Mouse (Mus musculus) thymus, adult 2 months (tissue): Measurements from ENCODE around the gene H2-DMb1.

Experiments used
- CTCF ChIP-seq: fragments of 200-500 bp; IDR thresholded peaks from 2 replicates; pipeline ENCODE4 v1.5.1; 2012; ENCODE audit warnings: mild to moderate bottlenecking, control low read depth, low read length, moderate library complexity, borderline replicate concordance; ENCODE audit not compliant: control insufficient read depth, poor library complexity, insufficient read depth; ENCODE audit errors: extremely low read depth
- POLR2A ChIP-seq: fragments of 200-500 bp; IDR thresholded peaks from 2 replicates; pipeline ENCODE4 v1.6.1; 2012; ENCODE audit warnings: mild to moderate bottlenecking, low read length, control low read depth, moderate library complexity; ENCODE audit not compliant: control insufficient read depth, poor library complexity, insufficient read depth; ENCODE audit errors: extremely low read depth

- TF ChIP-seq POLR2A (no peak), CTCF (0 out of 2 replicates have a peak, but pooled peaks have one; percentile 34)
These were observed 43.6 kb upstream of the H2-DMb1 start for GRCm38 (mm10) chr17:34109038-34109805.
